Mouse (Mus musculus) MEL (cell line): Measurements from ENCODE around the gene Kcnj6. TPM values are rescaled to one million over a fixed set of nuclear protein-coding genes. Genes with fewer than 3 reads are reported as not detected.
A peak's percentile ranks its signal among the peaks of the same experiment; 100 is the strongest.

Experiments used
- DNase-seq: peaks from one replicate; pipeline ENCODE4 v3.0.0; 2011; ENCODE audit warnings: low read depth, low spot score
- H3K27ac ChIP-seq: 2 replicates; pipeline ENCODE4 v1.5.1; 2012; ENCODE audit warnings: low read depth, mild to moderate bottlenecking, control low read depth, low read length, moderate library complexity; ENCODE audit not compliant: control insufficient read depth
- H3K27me3 ChIP-seq, 2 experiments: fragments of 150-350 bp in 1 of 2; sonication (generic) in 1 of 2; 2 replicates each; pipeline ENCODE4 v1.6.1; 2012; ENCODE audit warnings: low read length in 2 of 2, mild to moderate bottlenecking in 2 of 2, improper control_type of control experiment in 1 of 2, moderate library complexity in 1 of 2; ENCODE audit not compliant: insufficient read depth in 2 of 2, control insufficient read depth in 1 of 2
- H3K36me3 ChIP-seq, 2 experiments: 2 replicates each; pipeline ENCODE4 v1.6.1; 2012 to 2014; ENCODE audit warnings: low read length in 2 of 2, improper control_type of control experiment in 1 of 2, inconsistent platforms in 1 of 2, mild to moderate bottlenecking in 1 of 2; ENCODE audit not compliant: insufficient read depth in 2 of 2, control insufficient read depth in 1 of 2
- H3K4me1 ChIP-seq, 2 experiments: fragments of 150-350 bp in 1 of 2; sonication (generic) in 1 of 2; 2 replicates each; pipeline ENCODE4 v1.6.1; 2012; ENCODE audit warnings: low read length in 2 of 2, improper control_type of control experiment in 1 of 2, mild to moderate bottlenecking in 1 of 2; ENCODE audit not compliant: insufficient read depth in 2 of 2, control insufficient read depth in 1 of 2
- H3K4me3 ChIP-seq, 2 experiments: fragments of 150-350 bp in 1 of 2; sonication (generic) in 1 of 2; 2 replicates each; pipeline ENCODE4 v1.5.1; 2012; ENCODE audit warnings: low read depth in 2 of 2, low read length in 2 of 2, mild to moderate bottlenecking in 2 of 2, moderate library complexity in 2 of 2, control low read depth in 1 of 2, improper control_type of control experiment in 1 of 2; ENCODE audit not compliant: control insufficient read depth in 1 of 2, insufficient read depth in 1 of 2
- H3K79me2 ChIP-seq: 2 replicates; pipeline ENCODE4 v1.6.1; 2012; ENCODE audit warnings: mild to moderate bottlenecking, low read length, moderate library complexity; ENCODE audit not compliant: control insufficient read depth, poor library complexity, insufficient read depth
- H3K9ac ChIP-seq: 2 replicates; pipeline ENCODE4 v1.6.1; 2012; ENCODE audit warnings: low read depth, mild to moderate bottlenecking, control low read depth, low read length, moderate library complexity; ENCODE audit not compliant: control insufficient read depth, poor library complexity, severe bottlenecking
- H3K9me3 ChIP-seq: fragments of 150-350 bp; sonication (generic); replicated peaks from 2 replicates; pipeline ENCODE4 v1.6.1; 2012; ENCODE audit warnings: mild to moderate bottlenecking, low read length, improper control_type of control experiment, moderate library complexity; ENCODE audit not compliant: insufficient read depth
- CHD1 ChIP-seq: IDR thresholded peaks from 2 replicates; pipeline ENCODE4 v1.6.1; 2012; ENCODE audit warnings: low read depth, mild to moderate bottlenecking, inconsistent platforms, low read length, improper control_type of control experiment
- CHD2 ChIP-seq: IDR thresholded peaks from 2 replicates; pipeline ENCODE4 v1.6.1; 2011; ENCODE audit warnings: low read length, improper control_type of control experiment
- E2F4 ChIP-seq: IDR thresholded peaks from 2 replicates; pipeline ENCODE4 v1.6.1; 2011; ENCODE audit warnings: low read depth, low read length, improper control_type of control experiment, borderline replicate concordance
- ELF1 ChIP-seq: IDR thresholded peaks from 2 replicates; pipeline ENCODE4 v1.6.1; 2014; ENCODE audit warnings: low read depth, mild to moderate bottlenecking, inconsistent platforms, low read length, improper control_type of control experiment, moderate library complexity
- EP300 ChIP-seq, 2 experiments: IDR thresholded peaks; 2 replicates each; pipeline ENCODE4 v1.6.1; 2011; ENCODE audit warnings: improper control_type of control experiment in 2 of 2, low read length in 2 of 2, low read depth in 1 of 2, mild to moderate bottlenecking in 1 of 2
- JUND ChIP-seq: IDR thresholded peaks from 2 replicates; pipeline ENCODE4 v1.6.1; 2011; ENCODE audit warnings: low read depth, mild to moderate bottlenecking, improper control_type of control experiment, low read length
- KAT2A ChIP-seq: conservative IDR thresholded peaks from 2 replicates; pipeline ENCODE4 v1.6.1; 2012; ENCODE audit warnings: low read depth, low read length, improper control_type of control experiment, inconsistent platforms
- MAFK ChIP-seq: IDR thresholded peaks from 2 replicates; pipeline ENCODE4 v1.6.1; 2011; ENCODE audit warnings: low read depth, mild to moderate bottlenecking, low read length, improper control_type of control experiment, borderline replicate concordance
- MAX ChIP-seq: IDR thresholded peaks from 2 replicates; pipeline ENCODE4 v1.6.1; 2011; ENCODE audit warnings: low read length, improper control_type of control experiment
- MXI1 ChIP-seq: IDR thresholded peaks from 2 replicates; pipeline ENCODE4 v1.6.1; 2011; ENCODE audit warnings: mild to moderate bottlenecking, low read depth, low read length, improper control_type of control experiment
- MYB ChIP-seq: IDR thresholded peaks from 2 replicates; pipeline ENCODE4 v1.6.1; 2011; ENCODE audit warnings: mild to moderate bottlenecking, low read depth, low read length, improper control_type of control experiment
- MYC ChIP-seq: IDR thresholded peaks from 2 replicates; pipeline ENCODE4 v1.6.1; 2011; ENCODE audit warnings: low read depth, mild to moderate bottlenecking, low read length, improper control_type of control experiment, moderate library complexity
- NELFE ChIP-seq: IDR thresholded peaks from 2 replicates; pipeline ENCODE4 v1.6.1; 2011; ENCODE audit warnings: low read depth, low read length, improper control_type of control experiment
- NRF1 ChIP-seq: IDR thresholded peaks from 2 replicates; pipeline ENCODE4 v1.6.1; 2014; ENCODE audit warnings: low read depth, mild to moderate bottlenecking, inconsistent platforms, low read length, improper control_type of control experiment, moderate library complexity; ENCODE audit not compliant: poor library complexity, insufficient read depth, severe bottlenecking
- POLR2A ChIP-seq, 2 experiments: IDR thresholded peaks; 2 replicates each; pipeline ENCODE4 v1.6.1; 2011 to 2012; ENCODE audit warnings: low read length in 2 of 2, mild to moderate bottlenecking in 2 of 2, control low read depth in 1 of 2, improper control_type of control experiment in 1 of 2, low read depth in 1 of 2, moderate library complexity in 1 of 2; ENCODE audit not compliant: control insufficient read depth in 1 of 2, insufficient read depth in 1 of 2, poor library complexity in 1 of 2
- POLR2AphosphoS2 ChIP-seq: IDR thresholded peaks from 2 replicates; pipeline ENCODE4 v1.6.1; 2011; ENCODE audit warnings: low read length, improper control_type of control experiment
- RAD21 ChIP-seq: IDR thresholded peaks from 2 replicates; pipeline ENCODE4 v1.6.1; 2011; ENCODE audit warnings: mild to moderate bottlenecking, low read depth, low read length, improper control_type of control experiment
- SIN3A ChIP-seq: IDR thresholded peaks from 2 replicates; pipeline ENCODE4 v1.6.1; 2012; ENCODE audit warnings: low read length, improper control_type of control experiment, inconsistent platforms
- SMC3 ChIP-seq: IDR thresholded peaks from 2 replicates; pipeline ENCODE4 v1.6.1; 2011; ENCODE audit warnings: low read depth, low read length, improper control_type of control experiment
- TBP ChIP-seq: IDR thresholded peaks from 2 replicates; pipeline ENCODE4 v1.8.0; 2011; ENCODE audit warnings: low read depth, low read length, improper control_type of control experiment
- TCF12 ChIP-seq: IDR thresholded peaks from 2 replicates; pipeline ENCODE4 v1.6.1; 2014; ENCODE audit warnings: low read depth, mild to moderate bottlenecking, inconsistent platforms, low read length, improper control_type of control experiment, moderate library complexity
- USF2 ChIP-seq, 2 experiments: IDR thresholded peaks; 2 replicates each; pipeline ENCODE4 v1.6.1; 2011 to 2012; ENCODE audit warnings: improper control_type of control experiment in 2 of 2, low read length in 2 of 2, borderline replicate concordance in 1 of 2, inconsistent platforms in 1 of 2, low read depth in 1 of 2, mild to moderate bottlenecking in 1 of 2; ENCODE audit not compliant: insufficient read depth in 1 of 2
- ZMIZ1 ChIP-seq: IDR thresholded peaks from 2 replicates; pipeline ENCODE4 v1.6.1; 2012; ENCODE audit warnings: low read depth, mild to moderate bottlenecking, inconsistent platforms, low read length, improper control_type of control experiment, moderate library complexity
- ZNF384 ChIP-seq: IDR thresholded peaks from 2 replicates; pipeline ENCODE4 v1.6.1; 2012; ENCODE audit warnings: low read depth, mild to moderate bottlenecking, inconsistent platforms, low read length, improper control_type of control experiment
- polyA plus RNA-seq, 2 experiments: library from polyadenylated mRNA; stranded (reverse) in 1 of 2; unstranded in 1 of 2; fragments of >175 nt in 1 of 2; fragments of >200 nt in 1 of 2; gene quantifications; 2 replicates each; pipeline versions ENCODE4 v1.2.1 to v1.2.4; 2012; ENCODE audit warnings: low replicate concordance in 2 of 2, low read depth in 1 of 2; ENCODE audit not compliant: insufficient read length in 2 of 2, insufficient read depth in 1 of 2, missing spikeins in 1 of 2
- total RNA-seq: library from RNA; depleted of rRNA; stranded (reverse); fragments of 300-350 nt; gene quantifications from 2 replicates; pipeline ENCODE4 v1.2.3, GENCODE M21; 2012

Gene Kcnj6
- total and polyA plus RNA-seq, 3 experiments, result not detected

DNA sequence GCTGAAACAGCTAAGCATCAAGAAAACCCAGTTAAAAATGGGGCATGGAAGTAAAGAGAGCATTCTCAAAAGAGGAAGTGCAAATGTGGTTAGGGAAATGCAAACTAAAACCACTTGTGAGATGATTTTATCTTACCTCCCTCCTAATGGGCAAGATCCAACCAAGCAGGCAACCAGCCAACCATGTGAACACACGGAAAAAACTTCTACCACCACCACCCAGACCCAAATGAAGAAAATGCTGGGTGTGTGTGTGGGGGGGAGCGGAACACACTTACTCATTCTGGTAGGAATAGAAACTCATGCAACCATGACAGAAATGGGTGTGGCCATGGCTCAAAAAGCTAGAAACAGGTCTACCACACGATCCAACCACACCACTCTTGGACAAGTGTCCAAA, 12.4 kb upstream of the Kcnj6 start (continued):
- peak; percentile 67 to 91 for TF ChIP-seq EP300 (IDR thresholded peaks at IDR 0.05; ENCODE audit: low read depth in 1 of 2, low read length in 2 of 2)
- no peak for TF ChIP-seq KAT2A
- no peak; the same call in 1 of the 2 replicates for TF ChIP-seq SMC3
- TF ChIP-seq MAFK, result no peak
- TF ChIP-seq USF2 (IDR thresholded peaks at IDR 0.05; ENCODE audit: borderline replicate concordance in 1 of 2, insufficient read depth in 1 of 2, low read depth in 1 of 2, low read length in 2 of 2), result no peak
- no peak for TF ChIP-seq MYB
- no peak for TF ChIP-seq E2F4
- TF ChIP-seq RAD21, result no peak
- no peak for TF ChIP-seq ZMIZ1
- no peak for TF ChIP-seq POLR2A (IDR thresholded peaks at IDR 0.05; ENCODE audit: control insufficient read depth in 1 of 2, insufficient read depth in 1 of 2, low read depth in 1 of 2, low read length in 2 of 2, poor library complexity in 1 of 2)

DNA sequence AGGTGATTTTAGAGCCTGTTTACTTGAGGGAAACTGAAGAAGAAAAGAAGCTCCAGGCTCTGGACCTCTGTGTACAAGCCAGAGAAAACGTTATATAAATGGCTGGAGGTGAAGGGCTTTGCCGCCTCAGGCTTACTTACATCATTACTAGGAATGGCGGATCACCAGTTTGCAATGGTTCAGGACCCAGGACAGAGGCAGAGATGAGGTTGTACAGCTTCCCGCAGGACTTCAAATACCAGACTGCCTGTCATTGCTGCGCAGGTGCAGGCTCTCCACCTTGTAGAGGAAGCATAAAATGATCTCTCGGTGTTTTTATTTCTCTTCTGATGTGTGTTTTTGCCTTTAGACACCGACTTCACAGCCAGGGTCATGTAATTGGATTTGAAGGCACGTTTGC, 7.1 kb upstream of the Kcnj6 start:
- Histone ChIP-seq H3K4me3 (no peak overlapping the region), H3K27ac (no peak overlapping the region), H3K27me3 (peaks cover 0 to 4% of the 10 kb centered on the region in 2 experiments; a peak in 1 of 4 replicates), H3K9ac (no peak overlapping the region), H3K4me1 (peaks cover 0 to 2% of the 10 kb centered on the region in 2 experiments; a peak in 2 of 4 replicates), H3K36me3 (peaks cover 0 to 2% of the 10 kb centered on the region in 2 experiments; a peak in 2 of 4 replicates), H3K9me3 (no peaks in the 10 kb centered on the region), H3K79me2 (no peaks in the 10 kb centered on the region)
- no peak for TF ChIP-seq MAFK
- TF ChIP-seq CHD2, result no peak
- no peak for TF ChIP-seq NELFE
- TF ChIP-seq ELF1, result no peak
- no peak for TF ChIP-seq SIN3A
- TF ChIP-seq MYB, result no peak
- no peak for TF ChIP-seq TBP
- no peak for TF ChIP-seq POLR2AphosphoS2
- TF ChIP-seq TCF12, result no peak
- no peak for TF ChIP-seq NRF1
- no peak for TF ChIP-seq POLR2A (IDR thresholded peaks at IDR 0.05; ENCODE audit: control insufficient read depth in 1 of 2, insufficient read depth in 1 of 2, low read depth in 1 of 2, low read length in 2 of 2, poor library complexity in 1 of 2)
- no peak for TF ChIP-seq MAX
- no peak for TF ChIP-seq EP300 (IDR thresholded peaks at IDR 0.05; ENCODE audit: low read depth in 1 of 2, low read length in 2 of 2)
- no peak for TF ChIP-seq MYC
- no peak for TF ChIP-seq ZMIZ1
- no peak for TF ChIP-seq CHD1
- no peak for TF ChIP-seq E2F4
- TF ChIP-seq JUND, result no peak
- no peak for TF ChIP-seq ZNF384
- no peak for TF ChIP-seq MXI1
- DNase-seq, result peak; percentile 64
